Mouse (Mus musculus) megakaryocyte, embryonic 14.5 days (primary cell): ENCODE results near the gene Flrt1. TPM values are rescaled to one million over a fixed set of nuclear protein-coding genes. Genes with fewer than 3 reads are reported as not detected.

Experiments
- H3K27me3 ChIP-seq: replicated peaks from 2 replicates; pipeline ENCODE3; 2012; ENCODE audit warnings: inconsistent platforms
- H3K36me3 ChIP-seq: replicated peaks from 2 replicates; pipeline ENCODE3; 2012; ENCODE audit warnings: low read length, inconsistent platforms, mixed read lengths
- H3K4me1 ChIP-seq: 2 replicates; pipeline ENCODE4 v1.6.1; 2012; ENCODE audit warnings: inconsistent platforms
- H3K4me3 ChIP-seq: replicated peaks from 2 replicates; pipeline ENCODE3; 2012; ENCODE audit warnings: moderate library complexity, mild to moderate bottlenecking, inconsistent platforms
- H3K9me3 ChIP-seq: 2 replicates; pipeline ENCODE4 v1.6.1; 2012; ENCODE audit warnings: inconsistent platforms
- FLI1 ChIP-seq: IDR thresholded peaks from 2 replicates; pipeline ENCODE4 v1.6.1; 2012; ENCODE audit warnings: low read length, inconsistent platforms, mixed read lengths
- GATA1 ChIP-seq: IDR thresholded peaks from 3 replicates; pipeline ENCODE4 v1.6.1; 2012; ENCODE audit warnings: mixed read lengths, low read length, inconsistent platforms, borderline replicate concordance
- polyA plus RNA-seq: library from polyadenylated mRNA; stranded (reverse); fragments of >175 nt; gene quantifications from 2 replicates; pipeline ENCODE4 v1.2.3, GENCODE M21; 2012; ENCODE audit warnings: low replicate concordance; ENCODE audit not compliant: insufficient read depth

Flrt1 gene
- polyA plus RNA-seq, 1 experiment = not detected

DNA sequence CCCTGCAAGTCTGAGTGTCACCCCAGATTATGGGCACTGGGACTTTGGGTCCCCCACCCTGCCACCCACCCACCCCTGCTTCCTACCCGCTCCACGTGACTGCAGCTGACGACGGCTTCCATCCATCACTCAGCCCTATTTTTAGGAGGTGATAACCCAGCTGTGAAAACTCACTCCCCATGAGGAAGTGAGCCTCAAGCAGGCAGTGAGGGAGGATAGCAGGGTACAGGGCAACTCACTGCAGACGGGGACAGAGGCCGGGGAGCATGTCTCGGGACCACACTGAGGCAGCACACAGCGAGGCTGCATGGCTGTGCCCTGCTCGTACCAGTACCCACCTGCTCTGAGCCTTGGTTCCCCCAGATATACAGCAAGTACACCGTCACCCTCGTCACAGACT, 24.8 kb upstream of the Flrt1 start:
- no peaks in the 10 kb centered on the region for H3K9me3 ChIP-seq
- peak overlapping the region; percentile 86 for H3K4me3 ChIP-seq
- no peaks in the 10 kb centered on the region for H3K36me3 ChIP-seq
- TF ChIP-seq GATA1 (no peak), FLI1 (no peak)
- H3K4me1 ChIP-seq = peaks cover 38% of the 10 kb centered on the region
- peaks cover 82% of the 10 kb centered on the region for H3K27me3 ChIP-seq

DNA sequence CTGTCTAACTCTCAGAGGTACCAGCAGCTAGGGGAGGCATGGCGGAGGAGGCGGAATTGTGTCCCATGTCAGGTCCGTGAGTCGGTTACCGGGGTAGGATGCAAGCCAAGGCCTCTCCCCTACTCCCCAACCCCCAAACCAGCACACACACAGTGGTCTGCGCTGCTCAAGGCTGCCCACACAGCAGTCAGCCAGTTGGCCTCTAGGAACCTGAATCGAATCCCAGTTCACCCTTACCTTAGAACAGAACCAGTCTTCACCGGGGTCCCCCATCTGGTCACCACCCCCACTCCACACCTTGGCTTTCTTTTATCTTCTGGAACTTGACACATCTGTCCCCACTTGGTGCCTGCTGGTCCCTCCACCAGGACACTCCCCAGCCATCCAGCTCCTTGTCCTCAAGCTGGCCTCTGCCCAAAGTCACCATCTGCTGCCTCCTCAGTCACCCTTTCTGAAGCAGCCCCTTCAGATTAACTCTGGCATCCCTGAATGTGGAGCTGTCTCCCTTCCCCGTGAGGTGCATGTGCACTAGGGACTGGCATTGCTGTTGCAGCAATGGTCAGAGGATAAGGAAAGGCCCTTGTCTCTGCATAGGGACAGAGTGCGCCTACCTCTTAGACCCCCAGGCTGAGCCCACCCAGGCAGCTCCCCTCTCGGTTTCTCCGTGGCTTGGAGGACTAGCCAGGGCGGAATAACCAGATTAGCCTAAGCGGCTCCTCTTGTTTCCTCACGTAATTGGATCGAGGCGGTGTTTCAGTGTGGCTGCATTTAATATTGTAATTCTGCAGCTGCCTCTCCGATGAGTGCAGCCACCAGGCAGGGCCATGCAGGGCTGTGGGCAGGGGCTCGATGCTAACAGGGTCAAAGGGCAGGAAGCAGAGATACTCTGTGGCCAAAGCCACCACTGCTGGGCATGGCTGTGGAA, 23.3 kb upstream of the Flrt1 start:
- no peaks in the 10 kb centered on the region for H3K36me3 ChIP-seq
- H3K4me1 ChIP-seq = peaks cover 38% of the 10 kb centered on the region
- no peak overlapping the region for H3K4me3 ChIP-seq
- TF ChIP-seq GATA1 (no peak), FLI1 (no peak)
- no peaks in the 10 kb centered on the region for H3K9me3 ChIP-seq
- H3K27me3 ChIP-seq = peaks cover 78% of the 10 kb centered on the region

DNA sequence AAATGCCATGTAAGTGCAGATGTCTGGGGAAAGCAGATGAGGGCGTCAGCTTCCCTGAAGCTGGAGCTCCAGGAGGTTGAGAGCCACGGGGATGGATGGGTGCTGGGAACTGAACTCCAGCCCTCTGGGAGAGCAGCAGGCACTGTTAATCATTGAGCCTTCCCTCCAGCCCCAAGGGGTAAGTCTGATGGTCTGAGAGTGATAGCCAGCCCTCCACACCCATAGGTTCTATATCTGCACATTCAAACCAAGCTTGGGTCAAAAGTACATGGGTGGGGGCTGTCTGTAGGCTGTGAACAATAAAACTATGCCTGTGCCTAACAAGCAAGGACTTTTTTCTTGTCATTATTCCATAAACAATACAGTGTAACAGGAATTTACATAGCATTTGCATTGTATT, 21.4 kb upstream of the Flrt1 start:
- TF ChIP-seq FLI1 = no peak
- TF ChIP-seq GATA1 = no peak
- Histone ChIP-seq H3K4me1 (peaks cover 52% of the 10 kb centered on the region), H3K4me3 (no peak overlapping the region), H3K36me3 (no peaks in the 10 kb centered on the region), H3K9me3 (no peaks in the 10 kb centered on the region), H3K27me3 (peaks cover 70% of the 10 kb centered on the region)

DNA sequence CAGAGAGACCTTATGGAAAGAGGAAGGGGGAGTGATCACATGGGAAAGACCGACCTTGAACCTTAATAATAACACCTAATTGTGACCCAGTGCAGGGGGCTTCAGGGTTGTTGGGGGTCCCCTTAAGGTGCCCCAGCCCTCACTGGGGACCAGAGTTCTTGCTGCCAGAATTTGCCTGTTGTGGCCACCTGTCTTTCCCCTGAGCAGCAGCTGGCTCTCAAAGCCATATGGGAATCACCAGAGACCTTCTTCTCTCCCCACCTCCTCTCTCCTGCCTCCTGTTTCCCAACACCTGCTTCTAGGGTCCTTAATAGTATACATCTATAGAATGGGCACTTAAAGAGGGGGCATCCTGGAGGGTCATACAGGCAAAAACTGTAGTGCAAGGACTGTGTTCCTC, 20.7 kb upstream of the Flrt1 start:
- no peaks in the 10 kb centered on the region for H3K9me3 ChIP-seq
- H3K27me3 ChIP-seq = peaks cover 70% of the 10 kb centered on the region
- H3K4me1 ChIP-seq = peaks cover 55% of the 10 kb centered on the region
- TF ChIP-seq GATA1 (no peak), FLI1 (no peak)
- no peaks in the 10 kb centered on the region for H3K36me3 ChIP-seq
- H3K4me3 ChIP-seq = no peak overlapping the region

DNA sequence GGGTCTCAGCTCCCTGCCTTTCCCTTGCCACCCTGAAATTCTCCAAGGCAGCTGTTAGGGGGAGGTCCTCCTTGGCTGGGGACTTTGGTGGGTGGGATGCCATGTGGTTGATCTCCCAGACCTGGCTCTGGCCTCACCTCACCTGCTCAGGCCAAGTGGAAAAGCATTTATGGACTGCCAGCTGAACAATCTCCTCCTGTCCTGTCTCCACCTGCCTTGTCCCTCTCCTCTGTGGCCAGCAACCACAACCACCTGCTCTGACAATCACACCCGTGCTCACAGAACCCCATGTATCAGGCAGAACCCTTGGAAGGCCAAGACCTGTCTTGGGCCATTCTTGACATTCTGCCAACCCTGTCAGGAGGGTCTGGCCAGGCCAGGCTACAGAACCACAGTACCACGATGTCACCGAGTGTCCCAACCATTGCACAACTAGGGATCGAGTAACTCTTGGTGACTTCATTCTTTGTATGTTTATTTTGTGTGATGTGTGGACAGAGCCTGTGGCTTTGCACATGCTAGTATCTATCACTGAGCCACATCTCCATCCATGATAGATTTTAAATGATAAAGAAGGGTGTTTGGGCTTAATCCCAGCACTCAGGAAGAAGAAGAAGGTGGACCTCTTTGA, 20.1 kb upstream of the Flrt1 start:
- Histone ChIP-seq H3K9me3 (no peaks in the 10 kb centered on the region), H3K4me1 (peaks cover 55% of the 10 kb centered on the region), H3K4me3 (no peak overlapping the region), H3K27me3 (peaks cover 70% of the 10 kb centered on the region), H3K36me3 (no peaks in the 10 kb centered on the region)
- TF ChIP-seq GATA1 (no peak), FLI1 (no peak)

DNA sequence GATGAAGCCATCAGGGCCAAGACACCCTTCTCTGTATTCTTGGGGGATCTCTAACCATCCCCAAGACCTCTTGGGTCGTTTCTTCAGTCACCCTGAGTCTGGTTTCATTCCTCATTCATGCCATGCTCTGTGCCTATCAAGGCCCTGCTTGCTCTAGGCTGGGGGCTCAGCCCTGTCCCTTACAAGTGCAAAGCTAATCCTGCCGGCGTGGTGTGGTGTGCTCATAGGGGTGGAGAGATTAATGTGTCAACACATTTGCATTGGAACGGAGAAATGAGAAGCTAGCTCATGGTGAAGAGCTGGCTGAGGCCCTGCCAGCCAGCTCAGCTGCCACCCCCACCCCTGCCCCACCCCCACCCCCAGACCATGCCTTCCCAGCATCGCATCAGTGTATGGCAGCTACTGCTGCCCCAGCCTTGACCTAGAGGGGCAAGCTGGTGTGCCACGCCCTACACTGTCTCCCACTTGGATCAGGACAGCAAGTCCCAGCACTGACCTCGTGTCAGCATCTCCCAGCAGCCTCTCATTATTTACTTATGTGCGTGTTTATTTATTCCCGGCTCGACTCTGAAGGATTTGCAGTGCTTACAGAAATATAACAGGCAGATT, 17.3 kb upstream of the Flrt1 start:
- H3K4me3 ChIP-seq = no peak overlapping the region

DNA sequence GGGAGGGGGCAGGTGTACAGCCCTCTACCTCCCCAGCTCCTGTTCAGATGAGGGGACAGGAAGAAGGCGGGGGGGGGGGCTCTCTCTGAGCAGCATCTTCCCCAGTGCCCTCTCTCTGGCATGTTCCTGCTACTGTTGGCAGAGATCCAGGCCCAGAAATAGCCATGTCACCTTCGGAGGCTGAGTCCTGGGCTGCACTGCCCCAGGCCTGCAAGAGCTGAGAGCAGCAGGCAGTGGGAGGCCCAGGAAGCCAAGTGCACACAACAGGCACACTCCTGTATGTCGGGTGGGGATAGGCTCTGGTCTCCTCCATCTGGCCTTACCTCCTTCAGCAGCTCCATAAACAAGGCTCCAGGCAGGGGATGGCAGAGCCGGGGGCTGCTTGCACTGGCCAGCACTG, 16.7 kb upstream of the Flrt1 start:
- peaks cover 60% of the 10 kb centered on the region for H3K4me1 ChIP-seq
- H3K27me3 ChIP-seq = peaks cover 70% of the 10 kb centered on the region
- H3K36me3 ChIP-seq = no peaks in the 10 kb centered on the region
- TF ChIP-seq FLI1 (no peak), GATA1 (no peak)
- H3K4me3 ChIP-seq = peak overlapping the region; percentile 50
- H3K9me3 ChIP-seq = no peaks in the 10 kb centered on the region

More for the DNA sequence above, 17.3 kb upstream of the Flrt1 start:
- TF ChIP-seq GATA1 (no peak), FLI1 (no peak)
- H3K9me3 ChIP-seq = no peaks in the 10 kb centered on the region
- H3K4me1 ChIP-seq = peaks cover 55% of the 10 kb centered on the region
- no peaks in the 10 kb centered on the region for H3K36me3 ChIP-seq
- H3K27me3 ChIP-seq = peaks cover 69% of the 10 kb centered on the region

DNA sequence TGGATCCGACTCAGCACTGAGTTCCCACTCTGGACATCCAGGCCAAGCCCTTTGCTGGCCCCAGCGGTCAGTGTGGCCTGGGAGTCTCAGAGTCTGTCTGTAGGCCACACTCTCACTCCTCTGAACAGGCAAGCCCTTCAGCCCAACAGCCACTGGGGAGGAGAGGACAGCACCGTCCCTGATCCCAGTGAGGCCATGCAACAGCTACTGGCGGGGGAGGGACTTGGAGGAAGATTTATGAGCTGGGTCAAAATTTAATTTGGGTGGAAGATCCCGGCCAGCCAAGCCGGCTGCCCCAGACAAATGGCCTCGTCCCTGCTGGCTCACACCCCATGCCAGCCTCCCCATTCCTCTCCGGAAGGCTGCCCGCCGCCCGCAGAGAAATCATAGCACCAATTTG, 15.7 kb upstream of the Flrt1 start:
- Histone ChIP-seq H3K27me3 (peaks cover 63% of the 10 kb centered on the region), H3K36me3 (no peaks in the 10 kb centered on the region), H3K9me3 (no peaks in the 10 kb centered on the region), H3K4me1 (peaks cover 70% of the 10 kb centered on the region), H3K4me3 (no peak overlapping the region)
- no peak for TF ChIP-seq FLI1
- no peak for TF ChIP-seq GATA1

DNA sequence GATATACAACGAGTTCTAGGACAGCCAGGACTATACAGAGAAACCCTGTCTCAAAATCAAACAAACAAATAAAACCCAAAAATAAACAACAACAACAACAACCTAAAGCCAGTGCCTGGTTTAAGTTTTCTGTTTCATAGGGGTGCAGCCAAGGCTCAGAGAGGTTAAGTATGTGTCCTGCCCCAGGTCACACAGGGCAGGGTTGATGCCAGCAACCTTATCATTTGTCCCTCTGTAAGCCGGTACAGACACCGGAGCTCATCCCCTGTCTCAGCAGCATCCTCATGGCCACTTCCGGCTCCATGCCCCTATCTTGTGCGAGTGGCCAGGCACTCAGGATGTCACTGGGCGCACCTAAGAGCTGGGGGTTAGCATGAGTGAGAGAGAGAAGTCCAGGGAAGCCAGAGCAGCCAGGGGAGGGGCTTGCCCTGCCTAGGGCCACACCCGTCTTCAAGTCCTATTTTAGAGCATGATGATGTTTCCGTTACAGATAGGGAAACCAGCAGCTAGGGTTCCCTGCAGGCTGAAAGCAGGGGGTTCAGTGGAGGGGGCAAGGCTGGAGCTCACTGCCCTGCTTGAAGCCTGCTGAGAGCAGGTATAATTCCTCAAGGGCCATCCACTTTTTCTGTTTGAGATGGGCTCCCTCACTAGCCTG, 12.3 kb upstream of the Flrt1 start:
- Histone ChIP-seq H3K4me1 (peaks cover 98% of the 10 kb centered on the region), H3K27me3 (peaks cover 52% of the 10 kb centered on the region), H3K9me3 (no peaks in the 10 kb centered on the region), H3K4me3 (peak overlapping the region; percentile 85), H3K36me3 (no peaks in the 10 kb centered on the region)
- TF ChIP-seq GATA1 = no peak
- TF ChIP-seq FLI1 = no peak

DNA sequence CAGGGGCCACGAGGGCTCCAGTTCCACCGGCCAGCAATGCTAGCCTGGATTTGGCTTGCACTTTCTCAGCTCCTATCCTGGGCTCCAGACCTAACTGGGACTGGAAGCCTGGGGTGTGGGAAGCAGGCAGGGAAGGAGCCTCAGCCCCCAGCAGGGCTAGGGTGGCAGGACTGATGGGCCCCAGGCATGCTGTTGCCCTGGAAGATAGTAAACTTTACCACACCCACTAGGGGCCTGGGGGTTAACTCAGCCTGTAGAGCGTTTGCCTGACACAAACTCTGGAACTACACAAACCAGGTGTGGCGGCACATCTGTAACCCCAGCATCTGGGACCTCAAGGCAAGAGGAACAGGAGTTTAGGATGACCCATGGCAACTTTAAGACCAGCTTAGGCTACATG, 11.6 kb upstream of the Flrt1 start:
- Histone ChIP-seq H3K9me3 (no peaks in the 10 kb centered on the region), H3K4me3 (peak overlapping the region; percentile 62), H3K27me3 (peaks cover 49% of the 10 kb centered on the region), H3K4me1 (peaks cover 96% of the 10 kb centered on the region), H3K36me3 (no peaks in the 10 kb centered on the region)
- no peak for TF ChIP-seq FLI1
- TF ChIP-seq GATA1 = no peak
